Mouse (Mus musculus) left cerebral cortex, postnatal 25 days (tissue): ENCODE results near the gene Pde4d. TPM values are rescaled to one million over a fixed set of nuclear protein-coding genes. Genes with fewer than 3 reads are reported as not detected.
"Not testable (repeated sequence)": the region's sequence is repeated elsewhere in the genome, so short reads cannot be mapped to it uniquely, and the experiment has no call there.

ENCODE experiments used
- DNase-seq, 2 experiments: peaks; one replicate each; pipeline ENCODE4 v3.0.0; 2022; ENCODE audit warnings: low spot score in 2 of 2, mixed read lengths in 1 of 2
- intact Hi-C: fragments of 180-260 bp; cut with DNase I; formaldehyde crosslinking; loops from one replicate; pipeline ENCODE4 v1.15.1; 2025
- total RNA-seq, 2 experiments: library from RNA; stranded (reverse); gene quantifications; 2 replicates each; pipeline ENCODE4 v1.2.3; 2021

The Pde4d gene
- total RNA-seq, 2 experiments from 2014 or later = 108 to 116 TPM

DNA sequence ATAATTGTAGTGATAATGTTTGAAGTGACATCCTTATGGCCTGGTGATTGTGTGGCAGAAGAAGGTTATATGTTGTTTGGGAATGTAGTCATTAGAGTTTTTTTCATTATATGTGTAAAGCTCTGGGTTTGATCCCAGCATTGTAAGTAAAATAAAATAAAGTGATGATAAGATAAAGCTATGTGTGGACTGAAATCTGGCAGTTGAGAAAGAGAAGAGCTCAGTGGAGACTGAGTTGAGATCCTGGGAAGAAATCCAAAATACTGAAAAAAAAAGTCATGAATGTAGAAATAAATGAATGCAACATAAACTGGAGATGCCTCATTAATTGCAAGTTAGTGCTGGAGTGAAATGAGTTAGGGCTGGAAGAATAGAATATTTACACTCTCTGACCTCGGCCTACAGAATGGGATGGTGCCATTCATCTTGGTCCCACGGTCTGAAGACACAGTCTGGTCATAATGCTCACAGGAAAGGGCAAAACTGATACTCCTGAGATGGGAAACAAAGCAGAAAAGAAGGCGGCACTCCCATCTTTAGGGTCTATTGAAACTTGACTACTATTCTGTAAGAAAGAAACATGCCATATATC lies 319.8 kb downstream of the Pde4d start:
- no peak for DNase-seq
- intact Hi-C loops = no loop called here

DNA sequence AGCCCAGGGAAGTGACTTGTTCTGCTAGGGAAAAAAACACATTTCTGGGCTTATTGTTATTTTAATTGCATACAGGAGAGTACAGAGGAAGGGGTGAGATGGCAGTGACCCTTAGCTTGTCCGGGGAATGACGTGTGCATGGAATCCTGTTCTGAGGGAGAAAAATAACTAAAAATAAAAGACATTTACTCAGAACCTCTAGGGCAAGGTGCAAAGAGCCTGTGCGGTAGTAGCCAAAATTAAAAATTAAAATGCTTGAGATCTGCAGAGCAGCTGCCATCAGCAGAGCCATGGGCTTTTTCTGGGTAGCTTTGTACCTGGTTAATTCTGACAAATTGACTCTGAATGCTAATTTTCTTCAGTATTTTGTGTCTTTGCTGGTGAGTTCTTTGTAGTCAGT lies 322.6 kb downstream of the Pde4d start:
- no peak for DNase-seq
- intact Hi-C loops = no loop called here

DNA sequence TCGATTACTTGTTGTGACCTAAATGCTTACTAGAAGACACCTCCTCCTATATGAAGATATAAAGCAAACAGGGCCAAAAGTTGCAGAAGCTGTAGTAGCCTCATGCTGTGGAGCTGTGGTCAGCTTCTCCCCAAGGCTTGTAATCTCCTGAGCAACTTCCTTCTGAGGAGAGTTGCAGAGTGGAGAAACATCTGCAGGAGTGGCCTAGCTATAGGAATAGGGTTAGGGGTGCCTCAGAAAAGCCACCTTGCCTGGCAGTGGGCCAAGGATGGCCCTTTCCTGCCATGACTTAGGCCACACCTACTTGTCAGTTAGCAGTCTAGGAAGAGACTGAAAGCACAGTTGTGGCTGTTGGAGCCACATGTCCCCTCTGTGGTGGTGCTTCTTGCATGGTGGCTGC lies 325.2 kb downstream of the Pde4d start:
- no peak for DNase-seq
- intact Hi-C loops = no loop called here

DNA sequence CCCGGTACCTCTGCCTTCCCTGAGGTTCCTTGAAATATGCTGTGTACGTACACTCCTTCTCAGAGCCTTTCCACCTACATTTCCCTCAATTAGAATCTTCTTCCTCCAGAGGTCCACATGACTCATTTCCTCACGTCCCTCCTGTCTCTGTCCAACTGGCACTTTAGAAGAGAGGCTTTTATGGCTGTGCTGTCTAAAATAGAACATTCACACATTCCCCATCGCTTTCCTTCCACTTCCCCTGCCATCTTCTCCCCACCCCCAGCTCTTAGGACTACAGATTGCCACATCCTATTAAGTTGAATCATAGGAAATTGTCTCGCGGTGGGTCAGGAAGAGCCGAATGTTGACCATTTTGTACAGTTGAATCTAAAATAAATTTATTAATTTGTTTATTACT lies 326.1 kb downstream of the Pde4d start:
- peak in 1 of 2 experiments; percentile 82 for DNase-seq
- intact Hi-C loops = no loop called here

DNA sequence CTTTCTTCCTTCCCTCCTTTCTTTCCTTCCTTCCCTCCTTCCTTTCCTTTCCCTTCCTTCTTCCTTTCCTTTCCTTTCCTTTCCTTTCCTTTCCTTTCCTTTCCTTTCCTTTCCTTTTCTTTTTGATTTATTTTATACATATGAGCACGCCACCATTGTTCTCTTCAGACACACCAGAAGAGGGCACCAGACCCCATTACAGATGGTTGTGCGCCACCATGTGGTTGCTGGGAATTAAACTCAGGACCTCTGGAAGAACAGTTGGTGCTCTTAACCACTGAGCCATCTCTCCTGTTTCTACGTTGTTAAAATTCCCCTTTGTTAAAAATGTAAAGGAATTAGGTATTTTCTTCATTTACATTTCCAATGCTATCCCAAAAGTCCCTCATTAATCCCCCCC lies 347.9 kb downstream of the Pde4d start:
- intact Hi-C loops, DNase-seq: not testable (repeated sequence)

GRCm38 (mm10) chr13:108809191-108809590 lies 359.4 kb downstream of the Pde4d start:
- intact Hi-C loops = no loop called here

DNA sequence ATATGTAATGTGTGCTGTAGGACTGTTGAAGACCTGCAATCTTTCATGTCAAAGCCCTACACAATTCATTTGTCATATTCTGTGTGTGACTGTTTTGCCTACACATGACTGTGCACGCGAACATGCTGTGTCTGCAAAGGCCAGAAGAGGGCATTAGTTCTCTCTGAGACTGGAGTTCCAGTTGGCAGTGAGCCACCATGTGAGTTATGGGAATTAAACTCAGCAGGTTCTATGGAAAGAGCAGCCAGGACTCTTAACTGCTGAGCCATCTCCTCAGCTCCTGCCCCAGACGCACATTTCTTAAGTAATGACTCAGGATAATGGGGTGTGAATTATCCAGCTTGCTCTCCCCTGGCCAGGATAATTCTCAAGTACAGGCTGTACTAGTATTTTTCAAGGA lies 363.2 kb downstream of the Pde4d start:
- intact Hi-C loops = loop anchor here (5.0 kb wide), 1 partner anchor 399 kb away; no protein-coding TSS in a partner anchor

More at GRCm38 (mm10) chr13:108809191-108809590, 359.4 kb downstream of the Pde4d start:
- DNase-seq = no peak

DNA sequence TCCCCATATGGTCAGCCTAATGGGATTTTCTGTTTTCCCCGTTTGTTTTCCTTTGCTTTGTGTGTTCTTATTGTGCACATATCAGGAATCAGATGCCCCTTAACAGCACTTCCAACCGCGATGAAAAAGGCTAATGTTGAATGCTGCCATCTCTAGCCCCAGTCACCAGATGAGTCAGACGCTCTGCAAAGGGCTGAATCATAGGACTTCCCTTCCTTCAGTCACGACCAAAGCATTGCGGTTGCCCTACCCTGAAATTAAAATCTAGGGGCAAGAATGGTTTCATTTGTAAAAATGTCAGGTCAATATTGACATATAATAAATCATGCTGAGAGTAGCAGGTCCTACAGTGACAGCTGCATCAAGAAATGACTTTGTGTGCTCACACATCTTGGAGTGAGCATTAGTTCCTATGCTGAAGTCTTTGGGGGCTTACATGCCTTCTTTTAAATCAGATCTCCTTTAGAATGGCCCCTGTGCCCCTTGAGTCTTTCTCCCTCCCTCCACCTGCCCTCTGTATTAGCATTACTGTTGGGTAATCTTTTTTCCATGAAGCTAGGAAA lies 370.2 kb downstream of the Pde4d start:
- no peak for DNase-seq
- intact Hi-C loops = no loop called here

More for the DNA sequence above, 363.2 kb downstream of the Pde4d start:
- DNase-seq = peak; percentile 11 to 21

DNA sequence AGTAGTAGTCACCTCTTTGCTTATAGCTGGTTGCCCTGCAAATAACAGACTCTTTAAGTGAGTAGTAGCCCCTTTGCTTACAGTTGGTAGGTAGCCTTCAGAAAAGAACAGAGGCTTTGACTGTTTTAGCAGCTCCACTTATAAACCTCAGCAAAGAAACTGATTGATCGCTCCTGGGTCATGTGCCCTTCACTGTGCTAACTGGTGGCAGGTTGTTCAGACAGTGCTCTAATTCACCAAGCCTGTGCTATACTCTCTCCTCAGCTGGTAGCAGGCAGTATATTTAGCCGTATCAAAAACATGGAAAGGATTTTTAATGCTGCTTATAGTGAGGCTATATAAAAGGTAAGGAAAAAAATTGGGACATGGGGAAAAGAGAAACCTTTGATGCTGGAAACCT lies 370.7 kb downstream of the Pde4d start:
- no peak for DNase-seq
- intact Hi-C loops = no loop called here

GRCm38 (mm10) chr13:108821270-108821669 lies 371.5 kb downstream of the Pde4d start:
- DNase-seq = no peak
- intact Hi-C loops = no loop called here

- peak in 1 of 2 experiments; percentile 35 for DNase-seq
- intact Hi-C loops = no loop called here
Measured at GRCm38 (mm10) chr13:108824638-108825310, 375.0 kb downstream of the Pde4d start.

DNA sequence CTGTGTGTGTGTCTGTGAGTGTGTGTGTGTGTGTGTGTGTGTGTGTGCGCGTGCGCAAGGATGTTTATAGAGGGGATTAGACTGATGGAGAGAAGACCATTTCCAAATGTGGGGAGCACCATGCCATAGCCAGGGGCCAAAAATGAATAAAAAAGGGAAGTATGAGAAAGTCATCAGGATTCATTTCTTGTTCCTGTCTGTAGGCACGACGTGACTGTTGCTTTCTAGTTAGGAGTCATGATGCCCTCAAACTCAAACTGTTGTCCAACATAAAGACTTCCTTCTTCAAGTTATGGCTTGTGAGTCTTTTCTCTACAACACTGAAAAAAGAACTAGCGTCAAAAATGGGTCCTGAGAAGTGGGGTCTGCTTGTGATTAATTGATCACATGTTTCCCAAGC lies 375.8 kb downstream of the Pde4d start:
- DNase-seq = no peak
- intact Hi-C loops = no loop called here

DNA sequence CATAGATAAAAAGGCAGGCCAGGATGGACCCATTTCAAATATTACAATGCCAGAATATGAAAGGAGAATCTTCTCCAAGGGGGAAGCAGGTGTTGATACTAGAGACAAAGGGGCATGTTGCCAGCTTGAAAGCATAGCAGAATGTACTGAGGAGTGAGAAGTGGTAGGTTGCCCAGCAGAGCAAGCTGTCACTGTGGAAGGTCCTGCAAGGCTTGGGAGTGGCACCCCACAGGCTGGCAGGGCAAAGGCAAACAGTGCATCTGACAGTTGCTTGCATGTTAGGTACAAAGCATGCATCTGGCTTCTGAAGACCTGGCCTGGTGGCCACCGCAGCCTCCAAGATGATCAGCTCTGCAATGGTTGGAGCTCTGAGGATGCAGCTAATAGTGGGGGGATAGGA lies 384.4 kb downstream of the Pde4d start:
- intact Hi-C loops = no loop called here
- DNase-seq = no peak

GRCm38 (mm10) chr13:108836314-108836713 lies 386.6 kb downstream of the Pde4d start:
- DNase-seq = no peak
- intact Hi-C loops = no loop called here

GRCm38 (mm10) chr13:108839142-108839541 lies 389.4 kb downstream of the Pde4d start:
- no peak for DNase-seq
- intact Hi-C loops = no loop called here

GRCm38 (mm10) chr13:108854090-108854489 lies 404.3 kb downstream of the Pde4d start:
- intact Hi-C loops = no loop called here
- DNase-seq = no peak

- intact Hi-C loops = no loop called here
- no peak for DNase-seq
Measured at GRCm38 (mm10) chr13:108856776-108857435, 407.2 kb downstream of the Pde4d start.

GRCm38 (mm10) chr13:108859336-108859735 lies 409.6 kb downstream of the Pde4d start:
- no peak for DNase-seq
- intact Hi-C loops = no loop called here

DNA sequence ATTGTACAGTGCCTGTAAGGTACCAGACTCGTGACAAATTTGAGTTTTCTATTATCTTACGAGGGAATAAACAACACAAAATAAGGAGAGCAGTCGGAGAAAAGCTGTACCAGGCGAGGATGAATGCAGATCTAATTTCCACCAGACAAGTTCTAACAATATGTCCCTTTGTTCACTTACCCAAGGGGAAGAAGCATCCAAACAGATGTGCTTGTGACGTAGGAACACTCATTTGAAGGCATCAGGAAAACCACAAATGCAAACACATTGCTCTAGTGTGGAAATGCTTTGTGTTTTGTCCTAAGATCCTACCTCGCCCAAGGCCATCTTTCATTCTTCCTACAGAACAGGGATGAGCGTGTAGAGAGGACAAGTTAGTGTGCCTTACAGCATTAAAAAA lies 411.0 kb downstream of the Pde4d start:
- intact Hi-C loops = no loop called here
- peak in 1 of 2 experiments; percentile 9 for DNase-seq

DNA sequence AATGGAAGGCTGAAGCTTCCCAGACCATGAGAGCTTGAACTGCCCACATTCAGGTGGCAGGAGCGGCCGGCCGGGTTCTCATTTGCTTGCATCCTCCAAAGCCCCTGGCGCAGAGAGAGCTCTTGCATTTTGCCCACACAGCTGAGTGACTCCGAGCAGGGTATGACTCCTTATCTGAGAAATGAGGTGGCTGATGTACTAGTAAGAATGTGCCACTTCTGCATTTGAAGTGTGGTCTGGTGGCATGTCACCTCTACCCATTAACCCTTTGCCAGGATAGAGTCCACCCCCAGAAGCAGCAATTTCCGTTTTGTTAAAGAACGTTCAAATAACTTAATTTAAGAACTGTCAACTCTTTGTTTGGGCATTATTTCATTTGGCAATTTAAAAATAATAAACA lies 412.0 kb downstream of the Pde4d start:
- DNase-seq = no peak
- intact Hi-C loops = no loop called here

DNA sequence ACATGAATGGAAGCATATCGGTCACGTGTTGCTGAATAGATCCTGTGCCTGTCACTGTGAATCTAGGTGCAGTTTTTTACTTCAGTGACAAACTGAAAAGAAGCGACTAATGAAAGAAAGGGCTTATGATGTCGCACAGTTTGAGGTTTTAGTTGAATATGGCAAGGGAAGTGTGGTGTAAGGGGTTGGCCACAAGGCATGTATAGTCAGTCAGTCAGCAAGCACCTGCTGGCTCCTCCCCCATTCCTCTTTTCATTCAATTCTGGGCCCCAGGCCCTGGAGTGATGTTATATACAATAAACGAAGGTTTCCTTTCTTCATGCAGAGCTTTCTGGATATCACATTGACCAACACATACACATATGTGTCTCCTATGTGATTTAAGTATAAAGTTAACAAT lies 412.4 kb downstream of the Pde4d start:
- no peak for DNase-seq

More for the DNA sequence above, 412.4 kb downstream of the Pde4d start:
- intact Hi-C loops = no loop called here
